Mouse (Mus musculus): ENCODE measurements around the gene Sema3a.

DNA sequence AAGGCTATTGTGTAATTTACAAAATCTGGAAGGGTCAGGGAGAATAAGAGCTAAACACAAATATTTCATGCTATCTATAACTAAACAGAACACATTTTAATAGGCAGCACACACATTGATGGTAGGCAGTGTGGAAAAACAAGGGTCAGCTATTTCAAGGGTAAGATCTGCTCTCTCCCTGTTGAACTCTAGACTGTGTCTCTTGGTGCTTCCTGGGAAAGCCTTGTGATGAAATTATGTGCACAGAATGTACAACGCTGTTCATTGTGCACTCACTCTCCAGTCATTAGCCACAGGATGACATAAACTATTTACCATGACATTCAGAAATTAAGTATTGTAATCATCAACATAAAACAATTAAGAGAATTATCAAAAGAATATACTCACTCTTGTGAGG, 486.4 kb downstream of the Sema3a start:
- TF ChIP-seq CTCF (IDR thresholded peaks at IDR 0.05; ENCODE audit: borderline replicate concordance, insufficient read depth, low read length) (no peak), POLR2A (IDR thresholded peaks at IDR 0.05; ENCODE audit: low read depth, low read length) (no peak)
